Mouse (Mus musculus) T-helper 17 cell (primary cell): ENCODE measurements around the gene Lbh.

Experiments
- in situ Hi-C, 2 experiments: fragments of 300-600 bp; cut with MboI, MseI; formaldehyde crosslinking; loops; 1 replicate in 1 of 2; 2 replicates in 1 of 2; pipeline ENCODE4 v1.15.1; 2025; ENCODE audit warnings: high pct_unique_total_duplicates in 2 of 2

The Lbh gene

DNA sequence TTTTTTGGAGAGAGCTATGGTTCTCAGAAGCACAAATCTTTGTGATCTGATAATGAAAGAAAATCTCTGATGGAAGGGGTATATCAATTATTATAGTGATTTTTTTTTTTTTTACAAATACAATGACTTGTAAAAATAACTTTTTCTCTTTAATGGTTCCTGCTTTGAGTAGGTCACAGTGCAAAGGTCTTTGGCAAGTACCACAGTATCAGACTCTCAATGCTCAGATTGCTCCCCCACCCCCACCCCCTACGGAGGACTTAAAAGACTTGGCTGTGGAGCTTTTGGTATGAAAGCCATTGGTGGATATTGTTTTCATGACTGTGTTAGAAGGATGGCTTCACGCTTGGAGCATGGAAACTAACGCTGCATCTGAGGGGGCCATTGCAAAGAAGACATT is 18.2 kb downstream of the Lbh start:
- in situ Hi-C loops: loop anchor here (5.0 to 25.0 kb wide), 3 partner anchors 36 to 1724 kb away; partner anchors contain the start of gene Alk (in 1 of the 2)

DNA sequence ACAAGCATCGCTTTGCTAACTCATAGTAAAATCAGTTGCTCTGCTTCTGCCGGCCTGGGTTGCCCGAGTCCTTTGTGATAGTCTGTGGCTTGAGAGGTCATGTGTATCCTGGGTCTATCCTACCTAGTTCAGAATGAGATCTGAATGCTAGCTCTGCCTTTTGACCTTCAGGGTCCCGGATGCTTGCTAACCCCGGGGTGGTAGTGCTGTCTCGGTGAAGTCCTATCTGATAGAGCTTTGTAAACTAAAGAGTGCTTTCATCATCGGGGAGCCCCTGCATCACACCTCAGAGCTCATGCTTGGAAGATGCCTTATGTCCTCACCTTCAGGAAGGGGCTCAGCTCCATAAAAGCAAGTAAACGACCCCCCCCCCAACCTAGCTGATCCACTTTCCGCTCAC is 19.1 kb downstream of the Lbh start:
- in situ Hi-C loops: loop anchor here (5.0 to 25.0 kb wide), 3 partner anchors 35 to 1725 kb away; partner anchors contain the start of gene Alk (in 1 of the 2)

DNA sequence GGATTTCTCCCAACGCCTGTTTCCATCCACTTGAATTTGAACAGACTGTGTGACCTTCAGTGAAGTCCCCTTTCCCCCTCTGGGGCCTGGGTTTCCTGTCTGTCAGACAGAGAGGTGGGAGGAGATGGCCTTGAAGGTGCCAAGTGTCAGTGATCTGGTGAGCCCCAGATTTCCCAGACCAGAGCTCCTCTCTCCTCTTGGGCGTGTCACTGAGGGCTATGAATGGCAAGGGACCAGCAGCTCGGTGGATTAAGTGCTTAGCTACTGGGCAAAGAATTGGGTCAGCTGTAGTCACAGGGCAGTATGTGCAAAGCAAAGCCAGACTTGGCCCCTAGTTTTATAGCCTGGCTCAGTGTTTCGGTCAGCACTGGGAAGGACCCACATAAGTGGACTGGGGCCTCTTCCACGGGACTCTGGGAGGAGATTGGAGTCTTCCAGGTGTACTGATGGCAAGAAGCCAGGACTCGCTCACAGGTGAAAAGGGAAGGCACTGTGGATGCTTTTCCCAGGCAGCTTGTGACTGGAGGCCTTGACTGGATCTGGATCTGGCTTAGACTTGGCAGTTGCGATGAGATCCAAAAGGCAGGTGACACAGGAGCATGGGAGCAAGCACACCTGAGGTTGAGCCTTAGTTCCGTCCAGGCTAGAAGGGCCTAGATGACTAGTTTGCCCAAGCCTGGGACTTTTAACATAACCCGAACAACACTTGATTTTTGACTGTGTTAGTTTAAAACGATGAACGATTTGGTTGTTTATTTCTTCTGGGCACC is 20.1 kb downstream of the Lbh start:
- in situ Hi-C loops: loop anchor here (5.0 to 25.0 kb wide), 3 partner anchors 34 to 1726 kb away; partner anchors contain the start of gene Alk (in 1 of the 2)

DNA sequence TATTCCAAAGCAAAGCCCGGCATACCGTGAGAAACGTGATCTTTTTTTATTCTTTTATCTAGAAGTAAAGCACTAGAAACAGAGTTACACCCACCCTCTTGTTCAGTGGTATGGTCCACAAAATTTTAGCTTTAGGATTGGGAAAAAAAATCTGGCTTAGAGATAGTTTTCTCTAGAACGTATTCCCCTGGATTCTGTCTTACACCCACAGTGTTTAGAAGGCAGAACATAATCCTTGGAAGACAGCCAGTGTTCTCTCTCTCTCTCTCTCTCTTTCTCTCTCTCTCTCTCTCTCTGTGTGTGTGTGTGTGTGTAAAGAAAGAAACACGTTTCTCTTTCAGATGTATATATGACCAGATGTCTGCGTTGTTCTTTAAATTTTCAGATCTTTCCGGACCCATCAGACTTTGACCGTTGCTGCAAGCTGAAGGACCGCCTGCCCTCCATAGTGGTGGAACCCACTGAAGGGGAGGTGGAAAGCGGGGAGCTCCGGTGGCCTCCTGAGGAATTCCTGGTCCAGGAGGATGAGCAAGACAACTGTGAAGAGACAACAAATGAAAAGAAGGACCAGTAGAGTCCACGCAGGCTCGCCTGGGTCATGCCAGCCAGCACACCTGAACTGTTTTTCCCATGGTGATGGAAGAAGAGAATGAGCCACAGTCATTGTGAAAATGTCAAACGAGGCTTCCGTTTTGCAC is 20.9 kb downstream of the Lbh start:
- in situ Hi-C loops: loop anchor here (5.0 to 25.0 kb wide), 3 partner anchors 33 to 1727 kb away; partner anchors contain the start of gene Alk (in 1 of the 2)

DNA sequence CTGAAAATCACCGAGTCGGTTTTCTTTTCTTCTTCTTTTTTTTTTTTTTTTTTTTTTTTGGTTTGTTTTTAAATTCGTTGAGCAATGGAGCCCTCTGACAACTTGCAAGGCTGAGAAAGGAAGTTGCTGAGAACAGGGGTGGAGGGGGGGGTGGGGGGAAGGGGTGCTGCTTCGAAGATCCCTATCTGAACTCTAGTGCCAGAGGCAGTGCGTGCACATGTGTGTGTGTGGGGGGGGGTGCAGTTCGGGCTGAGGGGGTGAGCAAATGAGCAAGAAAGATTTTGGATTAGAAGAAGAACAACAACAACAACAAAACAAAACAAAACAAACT is 21.4 kb downstream of the Lbh start:
- in situ Hi-C loops: loop anchor here (5.0 to 25.0 kb wide), 3 partner anchors 33 to 1727 kb away; partner anchors contain the start of gene Alk (in 1 of the 2)

DNA sequence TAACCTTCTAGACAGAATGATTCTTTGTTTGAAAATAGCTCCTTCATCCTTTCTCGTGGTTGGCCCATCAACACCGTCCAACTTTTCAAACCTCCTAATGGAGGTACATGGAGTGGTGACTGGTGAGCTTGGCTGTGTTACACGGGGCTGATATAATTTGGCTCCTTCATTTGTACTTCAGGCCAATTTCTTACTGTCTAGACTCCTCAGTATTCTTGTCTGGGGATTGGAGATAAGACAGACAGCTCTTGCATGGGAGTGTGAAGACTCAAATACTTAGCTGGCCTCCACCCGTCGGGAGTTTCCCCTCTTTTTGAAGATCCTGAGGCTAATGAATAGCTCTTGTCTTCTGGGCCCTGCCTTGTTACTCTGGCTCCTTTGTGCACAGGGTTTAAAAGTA is 26.3 kb downstream of the Lbh start:
- in situ Hi-C loops: loop anchor here in 1 of 2 experiments (25.0 kb wide), 1 partner anchor 1732 kb away; no protein-coding TSS in a partner anchor

DNA sequence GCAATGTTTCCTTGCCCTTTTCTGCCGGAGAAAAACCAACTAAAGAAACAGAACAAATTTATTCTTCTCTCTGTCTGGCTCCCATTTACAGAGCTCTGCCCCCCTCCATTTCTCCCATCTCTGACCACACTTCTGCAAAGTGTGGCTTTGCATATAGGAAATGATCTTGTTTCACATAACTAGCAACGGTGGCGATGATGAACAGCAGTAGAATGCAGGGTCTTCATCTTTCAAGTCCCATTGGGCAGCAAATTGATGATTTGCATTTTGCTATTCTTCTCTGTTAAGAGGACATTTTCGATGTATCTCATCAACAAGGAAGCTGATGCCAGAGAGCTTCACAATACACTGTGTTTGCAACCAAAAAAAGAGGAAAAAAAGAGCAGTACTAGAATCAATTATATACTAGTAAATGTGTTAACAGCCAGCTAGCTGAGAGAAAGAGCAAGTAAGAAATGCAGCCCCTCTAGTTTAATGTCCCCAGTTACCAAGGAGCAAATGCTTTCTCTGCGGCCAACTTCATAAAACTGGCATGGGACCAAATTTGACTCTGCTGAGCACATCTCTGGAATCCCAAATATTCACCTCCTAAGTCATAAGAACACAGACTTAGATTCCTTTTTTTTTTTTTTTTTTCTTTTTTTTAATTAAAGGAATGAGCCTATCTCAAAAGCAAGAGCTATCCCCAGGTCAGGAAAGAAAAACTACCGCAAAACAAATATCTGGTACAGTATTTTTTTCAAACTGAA is 29.2 kb downstream of the Lbh start:
- in situ Hi-C loops: loop anchor here in 1 of 2 experiments (25.0 kb wide), 1 partner anchor 1735 kb away; no protein-coding TSS in a partner anchor

DNA sequence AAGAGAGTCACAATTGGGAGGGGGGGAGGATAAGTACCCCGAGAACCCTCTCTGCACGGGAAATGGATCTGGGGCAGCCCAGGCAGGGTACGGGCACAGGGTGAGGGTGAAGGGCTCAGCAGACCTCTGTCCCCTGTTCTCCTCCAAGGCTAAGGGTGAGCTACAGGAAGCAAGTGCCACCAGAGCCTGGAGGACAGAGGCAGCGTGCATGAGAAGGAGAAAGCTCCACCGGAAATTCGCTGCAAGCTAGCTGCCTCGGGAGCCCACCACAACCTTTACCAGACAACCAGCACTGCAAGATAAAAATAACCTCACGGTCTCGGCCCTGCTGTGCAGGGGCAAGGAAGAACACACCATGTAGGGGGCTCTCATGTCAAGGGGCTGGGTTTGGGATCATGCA is 30.0 kb downstream of the Lbh start:
- in situ Hi-C loops: loop anchor here in 1 of 2 experiments (25.0 kb wide), 1 partner anchor 1736 kb away; no protein-coding TSS in a partner anchor

DNA sequence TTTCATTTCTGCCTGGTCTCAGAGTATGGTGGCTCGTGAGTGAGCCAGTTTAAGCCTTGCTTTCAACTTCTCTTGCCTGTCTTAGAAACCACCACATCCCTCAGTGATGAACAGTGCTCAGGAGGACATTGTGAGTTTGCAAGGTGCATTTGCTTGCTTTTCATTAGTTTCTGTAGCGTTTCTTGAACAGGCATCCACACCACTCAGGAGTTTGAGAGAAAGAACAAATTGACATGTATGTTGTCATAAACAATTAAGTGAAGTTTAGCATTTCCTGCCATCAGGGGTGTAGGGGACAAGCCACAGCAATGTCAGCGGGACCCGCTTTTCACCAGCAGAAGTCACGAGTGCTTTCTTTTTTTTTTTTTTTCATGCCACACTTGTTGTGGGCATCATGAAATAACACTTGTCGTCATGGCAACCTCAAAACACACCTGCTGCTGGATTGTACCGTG is 31.2 kb downstream of the Lbh start:
- in situ Hi-C loops: loop anchor here in 1 of 2 experiments (25.0 kb wide), 1 partner anchor 1737 kb away; no protein-coding TSS in a partner anchor

DNA sequence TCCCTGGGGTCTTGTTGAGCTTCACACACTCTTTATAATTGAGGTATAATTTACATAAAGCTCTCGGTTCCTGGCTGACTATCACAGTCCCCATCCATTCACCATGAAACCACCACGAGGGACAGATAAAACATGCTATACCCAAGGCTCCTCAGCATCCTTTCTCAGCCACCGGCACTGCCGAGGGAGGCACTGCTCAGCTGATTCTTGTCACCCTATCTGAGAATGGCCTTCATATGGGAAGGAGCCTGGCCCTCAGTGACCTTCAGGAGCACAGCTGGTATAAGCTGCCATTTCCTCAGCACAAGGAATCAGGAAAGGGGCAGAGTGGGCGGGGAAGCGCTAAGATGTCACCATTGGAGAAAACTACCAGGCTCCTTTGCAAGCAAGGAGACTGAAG is 33.2 kb downstream of the Lbh start:
- in situ Hi-C loops: no loop called here

DNA sequence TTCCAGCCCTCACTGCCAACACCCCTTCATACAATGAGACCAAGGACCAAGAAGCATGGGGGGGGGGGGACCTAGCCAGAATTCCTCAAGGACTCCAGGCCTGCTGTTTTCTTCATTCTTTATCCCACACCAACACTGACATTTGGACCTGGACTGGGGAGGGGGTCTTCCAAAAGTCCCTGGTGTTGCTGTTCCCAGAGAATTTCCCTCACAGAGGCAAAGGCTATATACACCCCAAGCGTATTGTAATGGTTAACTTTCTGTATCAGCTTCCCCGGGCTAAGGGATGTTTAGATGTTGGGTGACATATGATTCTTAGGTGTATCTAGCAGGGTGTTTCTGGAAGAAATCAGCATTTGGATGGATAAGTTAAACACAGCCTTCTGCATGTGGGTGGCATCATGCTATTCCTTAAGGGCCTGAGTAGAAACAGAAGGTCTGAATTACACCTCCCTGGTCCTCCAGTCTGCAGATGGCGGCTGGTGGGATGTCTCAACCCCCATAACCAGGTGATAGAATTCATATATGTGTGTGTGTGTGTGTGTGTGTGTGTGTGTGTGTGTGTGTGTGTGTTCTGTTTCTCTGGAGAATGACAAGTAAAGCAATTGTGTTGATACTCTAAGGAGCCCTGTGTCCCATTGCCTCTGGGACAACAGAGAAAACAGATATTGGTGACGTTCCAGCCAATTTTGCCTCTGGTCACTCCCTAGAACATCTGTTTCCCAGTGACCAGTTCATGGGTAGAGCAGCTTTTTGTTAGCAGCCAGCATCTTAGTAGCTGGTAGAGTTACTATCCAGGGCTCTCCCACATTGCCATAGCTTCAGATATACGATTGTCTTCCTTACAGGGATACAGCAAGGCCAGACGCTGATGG is 35.9 kb downstream of the Lbh start:
- in situ Hi-C loops: no loop called here

DNA sequence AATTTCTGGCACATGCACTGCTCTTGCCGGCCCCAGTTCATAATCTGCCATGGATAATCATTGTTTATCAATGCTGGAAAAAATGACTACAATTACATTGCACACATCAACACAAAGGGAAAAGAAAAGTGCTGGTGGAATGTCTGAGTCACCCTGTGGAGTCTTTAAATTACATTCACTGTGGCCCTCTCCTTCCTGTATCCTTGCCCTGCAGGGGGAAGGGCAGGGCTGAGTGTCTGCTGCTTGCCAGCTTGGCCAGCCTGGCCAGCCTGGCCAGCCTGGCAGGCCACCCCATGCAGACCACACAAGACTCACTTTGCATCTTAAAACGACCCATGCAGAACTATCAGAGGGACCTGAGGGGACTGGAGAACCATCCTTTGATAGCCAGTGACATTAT is 37.4 kb downstream of the Lbh start:
- in situ Hi-C loops: no loop called here

DNA sequence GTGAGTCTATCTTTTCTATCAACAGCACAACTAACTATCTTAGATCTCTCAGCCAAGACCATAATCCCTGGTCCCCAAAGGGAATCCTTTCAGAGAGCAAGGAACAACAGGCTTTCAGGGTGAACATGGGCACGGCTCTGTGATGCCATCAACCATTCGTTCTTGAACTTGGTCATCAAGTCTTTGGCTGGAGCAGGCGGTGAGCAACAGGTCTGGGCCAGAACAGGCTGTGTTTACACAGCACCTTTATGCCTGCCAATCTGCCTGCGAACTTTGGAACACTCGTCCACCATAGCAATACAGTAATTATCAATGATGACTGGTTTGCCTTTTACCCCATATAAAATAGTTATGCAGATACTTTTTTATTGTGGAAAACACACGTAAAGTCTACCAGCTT is 38.9 kb downstream of the Lbh start:
- in situ Hi-C loops: no loop called here

DNA sequence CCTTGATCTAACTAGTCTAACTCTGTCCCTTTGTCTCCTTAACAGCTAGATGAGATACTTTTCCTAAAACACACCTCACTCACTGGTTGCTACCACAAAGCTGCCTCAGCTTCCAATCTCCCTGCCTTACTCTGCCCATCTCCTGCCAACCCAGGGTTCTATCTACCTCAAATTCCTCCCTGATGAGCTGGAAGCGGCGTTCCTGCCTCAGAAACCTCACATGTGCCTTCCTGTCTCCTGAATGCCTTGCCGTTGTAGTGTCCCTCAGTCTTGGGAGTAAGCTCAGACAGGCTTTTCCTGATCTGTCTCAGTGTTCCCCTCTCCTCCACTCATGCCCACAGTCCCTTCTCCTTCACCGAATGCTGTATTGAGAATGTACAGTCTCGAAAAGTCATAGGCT is 40.8 kb downstream of the Lbh start:
- in situ Hi-C loops: no loop called here

DNA sequence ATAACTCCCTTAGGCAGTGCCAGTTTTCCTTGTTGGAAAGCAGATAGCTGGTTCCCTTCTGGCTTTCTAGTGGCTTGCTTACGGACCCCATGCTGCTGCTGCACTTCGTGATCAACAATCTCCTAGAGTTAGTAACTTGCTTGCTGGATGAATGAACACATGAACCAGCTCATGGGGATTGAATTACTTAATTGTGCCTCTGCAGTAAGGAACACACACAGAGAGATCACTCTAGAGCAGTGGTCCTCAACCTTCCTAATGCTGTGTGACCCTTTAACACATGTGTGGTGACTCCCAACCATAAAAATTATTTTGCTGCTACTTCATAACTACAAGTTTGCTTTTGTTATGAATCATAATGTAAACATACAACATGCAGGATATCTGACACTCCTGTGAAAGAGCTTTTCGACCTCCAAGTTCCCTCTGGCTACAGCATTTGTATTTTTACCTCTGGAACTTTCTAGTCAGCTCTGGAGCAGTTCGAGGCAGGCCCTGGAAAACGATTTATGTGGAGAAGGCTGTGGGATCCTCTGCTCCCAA is 41.5 kb downstream of the Lbh start:
- in situ Hi-C loops: no loop called here

DNA sequence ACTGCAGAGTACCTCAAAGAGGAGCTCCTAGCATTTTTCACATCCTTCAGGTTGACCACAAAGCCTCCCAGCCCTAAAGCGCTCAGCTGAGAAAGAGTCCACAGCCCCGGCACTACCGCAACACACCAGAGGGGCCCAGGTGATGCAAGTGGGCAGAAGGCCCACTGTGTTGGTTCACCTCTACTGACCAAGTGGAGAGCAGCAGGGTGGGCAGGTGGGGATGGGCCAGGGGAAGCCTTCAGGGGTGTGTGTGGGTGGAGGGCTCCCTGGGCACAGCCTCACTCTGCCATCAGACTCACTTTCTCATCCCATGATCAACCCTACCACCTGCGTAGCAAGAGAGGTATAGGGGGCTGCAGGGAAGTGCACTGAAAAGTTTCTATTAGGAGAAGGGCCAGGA is 42.1 kb downstream of the Lbh start:
- in situ Hi-C loops: no loop called here

DNA sequence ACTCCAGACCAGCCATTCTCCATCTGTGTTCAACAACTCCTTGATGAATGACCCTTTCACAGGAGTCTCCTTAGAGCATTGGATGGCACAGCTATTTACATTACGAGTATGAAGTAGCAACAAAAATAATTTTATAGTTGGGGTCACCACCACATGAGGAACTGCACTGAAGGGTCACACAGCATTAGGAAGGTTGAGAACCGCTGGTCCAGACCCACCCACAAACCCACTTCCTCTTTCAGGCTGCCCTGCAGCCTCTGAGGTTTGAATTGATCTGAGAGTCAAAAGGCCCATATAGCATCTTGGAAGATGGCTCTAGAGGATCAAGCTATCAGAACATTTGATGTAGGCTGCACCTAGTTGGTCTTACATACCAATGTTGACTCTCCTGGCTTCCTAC is 42.8 kb downstream of the Lbh start:
- in situ Hi-C loops: no loop called here

DNA sequence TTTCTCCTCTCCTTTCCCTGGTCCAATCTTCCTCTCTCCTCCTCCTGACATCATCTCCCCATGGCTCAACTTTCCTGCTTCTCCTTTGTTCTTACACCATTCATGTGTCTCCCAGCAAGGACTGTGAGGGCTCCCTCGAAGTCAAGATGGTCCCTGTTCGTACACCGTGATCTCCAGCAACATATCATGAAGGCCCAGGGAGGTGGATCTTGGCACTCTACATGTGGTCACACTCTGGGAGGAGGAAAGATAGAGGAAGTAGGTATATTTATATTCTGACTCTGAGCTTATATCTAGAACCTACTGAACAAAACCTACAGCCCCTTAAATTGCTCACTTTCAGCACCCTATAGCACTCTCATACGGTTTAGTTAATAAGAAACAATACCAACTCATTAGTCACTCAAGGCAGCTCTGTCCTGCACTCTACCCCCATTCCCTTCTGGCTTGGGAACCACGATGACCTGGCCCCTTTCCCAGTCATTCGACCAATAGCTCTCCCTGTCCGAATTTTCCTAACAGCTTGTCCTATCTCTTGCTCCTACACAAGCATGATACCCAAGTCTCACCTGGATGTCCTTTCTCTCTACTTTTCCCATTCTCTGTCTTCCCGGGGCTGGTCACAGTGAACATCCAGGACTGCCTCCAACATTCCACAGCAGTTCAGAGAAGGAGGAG is 44.0 kb downstream of the Lbh start:
- in situ Hi-C loops: no loop called here

DNA sequence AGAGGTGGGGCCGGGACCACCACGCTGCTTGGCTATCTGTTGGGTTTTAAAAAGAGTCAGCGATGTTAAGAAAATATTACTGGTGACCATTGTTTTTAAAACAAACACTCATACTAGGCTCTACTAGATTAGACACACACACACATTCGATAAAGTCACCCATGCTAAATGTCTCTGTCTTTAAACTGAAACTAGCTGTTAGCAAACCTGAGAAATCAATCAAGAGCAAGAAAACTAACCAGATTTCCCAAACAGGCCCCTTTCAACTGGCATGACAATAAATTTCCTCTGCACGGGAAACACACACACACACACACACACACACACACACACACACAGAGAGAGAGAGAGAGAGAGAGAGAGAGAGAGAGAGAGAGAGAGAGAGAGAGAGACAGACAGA is 47.6 kb downstream of the Lbh start:
- in situ Hi-C loops: no loop called here

DNA sequence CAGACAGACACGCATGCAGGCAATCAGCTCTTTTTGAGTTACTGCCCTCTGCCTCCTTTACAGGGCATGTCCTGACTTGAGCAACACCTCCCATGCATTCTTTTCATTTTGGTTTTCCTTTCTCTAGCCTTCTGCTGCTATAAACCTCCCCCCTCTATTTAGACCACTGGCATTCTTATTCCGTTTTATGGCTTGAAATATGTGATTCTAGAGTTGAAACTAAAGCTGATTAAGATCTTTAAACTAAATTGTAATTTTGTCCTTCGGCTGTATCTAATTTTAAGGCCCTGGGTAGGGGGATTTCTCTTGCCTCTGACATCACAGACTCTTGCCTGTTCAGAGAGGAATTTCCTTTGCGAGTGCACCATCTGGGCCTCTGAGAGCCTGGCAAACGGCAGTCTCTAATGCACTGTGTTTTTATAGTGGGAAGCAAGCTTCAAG is 48.0 kb downstream of the Lbh start:
- in situ Hi-C loops: no loop called here
